Mouse (Mus musculus): ENCODE results near the gene Atp13a1. TPM values are rescaled to one million over a fixed set of nuclear protein-coding genes. Genes with fewer than 3 reads are reported as not detected.

Atp13a1 gene
- polyA plus RNA-seq, 1 experiment from 2014 or later, result 51.9 TPM

DNA sequence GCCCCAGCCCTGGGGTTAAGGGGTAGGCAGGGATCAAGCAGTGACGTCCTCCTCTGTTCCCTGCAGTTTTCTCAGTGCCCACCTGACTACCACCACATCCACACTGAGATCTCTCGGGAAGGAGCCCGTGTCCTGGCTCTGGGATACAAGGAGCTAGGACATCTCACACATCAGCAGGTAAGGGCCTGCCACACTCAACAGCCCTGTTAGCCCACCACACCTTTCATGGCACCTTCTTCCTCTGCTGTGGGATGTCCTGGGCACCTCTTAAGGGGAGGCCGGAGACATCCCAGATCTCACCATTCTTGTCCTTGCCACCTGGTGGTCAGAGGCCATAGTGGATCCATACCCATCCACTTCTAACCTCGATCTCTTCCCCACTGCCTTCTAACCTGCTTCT, 9.0 kb downstream of the Atp13a1 start:
- H3K36me3 ChIP-seq, result peaks cover 95% of the 10 kb centered on the region
- H3K27ac ChIP-seq (replicated peaks), result no peak overlapping the region
- no peak overlapping the region for H3K9ac ChIP-seq
- H3K27me3 ChIP-seq, result no peaks in the 10 kb centered on the region
- H3K4me3 ChIP-seq (replicated peaks), result no peak overlapping the region
- no peak for ATAC-seq (ENCODE audit: insufficient number of reproducible peaks, low FRiP score, low TSS enrichment, low read depth)
- WGBS, result 91% methylated on average over 5 of the region's 5 CpGs
- H3K9me3 ChIP-seq (replicated peaks), result no peaks in the 10 kb centered on the region
- H3K4me2 ChIP-seq (replicated peaks), result no peak overlapping the region
- no peaks in the 10 kb centered on the region for H3K4me1 ChIP-seq

DNA sequence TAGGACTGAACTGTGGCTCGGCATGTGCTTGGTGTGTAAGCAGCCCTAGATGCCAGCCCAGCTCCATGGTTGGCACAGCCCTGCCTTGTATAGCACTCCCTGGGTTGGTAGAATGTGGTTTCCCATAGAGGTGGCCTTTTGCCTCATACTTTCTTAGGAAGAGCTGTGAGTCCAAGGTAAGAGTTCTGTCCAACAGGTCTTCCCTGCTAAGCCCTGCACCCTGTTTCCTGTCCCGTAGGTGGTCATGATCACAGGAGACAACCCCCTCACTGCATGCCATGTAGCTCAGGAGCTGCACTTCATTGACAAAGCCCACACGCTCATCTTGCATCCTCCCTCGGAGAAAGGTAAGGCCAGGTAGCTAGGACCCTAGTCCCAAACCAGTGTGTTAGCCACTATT, 10.8 kb downstream of the Atp13a1 start:
- Histone ChIP-seq H3K27ac (replicated peaks) (no peak overlapping the region), H3K4me3 (replicated peaks) (no peak overlapping the region), H3K36me3 (peaks cover 96% of the 10 kb centered on the region), H3K4me2 (replicated peaks) (no peak overlapping the region), H3K4me1 (no peaks in the 10 kb centered on the region), H3K27me3 (no peaks in the 10 kb centered on the region), H3K9me3 (replicated peaks) (no peaks in the 10 kb centered on the region), H3K9ac (no peak overlapping the region)
- no peak for ATAC-seq (ENCODE audit: insufficient number of reproducible peaks, low FRiP score, low TSS enrichment, low read depth)
- 94% methylated on average over 4 of the region's 4 CpGs for WGBS

DNA sequence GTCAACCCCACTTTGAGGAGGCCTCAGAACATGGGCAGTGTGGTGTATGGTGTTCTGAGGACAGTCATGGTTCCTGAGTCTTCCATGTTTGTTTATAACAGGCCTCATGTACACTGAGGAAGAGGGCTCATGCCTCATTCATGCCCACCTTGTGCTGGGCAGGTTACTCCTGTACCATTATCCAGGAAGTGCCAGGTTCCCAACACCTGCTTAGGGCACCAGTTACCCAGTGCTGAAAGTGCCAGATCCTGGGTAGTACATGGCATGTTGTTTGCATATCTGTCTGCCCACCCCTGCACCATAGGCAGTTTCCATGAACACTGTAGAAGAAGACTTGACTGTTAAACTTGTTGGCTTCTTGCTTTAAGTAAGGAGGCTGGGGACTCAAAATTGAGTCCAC, 11.3 kb downstream of the Atp13a1 start:
- no peak for ATAC-seq (ENCODE audit: insufficient number of reproducible peaks, low FRiP score, low TSS enrichment, low read depth)
- Histone ChIP-seq H3K9ac (no peak overlapping the region), H3K4me2 (replicated peaks) (no peak overlapping the region), H3K4me3 (replicated peaks) (no peak overlapping the region), H3K4me1 (no peaks in the 10 kb centered on the region), H3K36me3 (peaks cover 96% of the 10 kb centered on the region), H3K9me3 (replicated peaks) (no peaks in the 10 kb centered on the region), H3K27ac (replicated peaks) (no peak overlapping the region), H3K27me3 (no peaks in the 10 kb centered on the region)

DNA sequence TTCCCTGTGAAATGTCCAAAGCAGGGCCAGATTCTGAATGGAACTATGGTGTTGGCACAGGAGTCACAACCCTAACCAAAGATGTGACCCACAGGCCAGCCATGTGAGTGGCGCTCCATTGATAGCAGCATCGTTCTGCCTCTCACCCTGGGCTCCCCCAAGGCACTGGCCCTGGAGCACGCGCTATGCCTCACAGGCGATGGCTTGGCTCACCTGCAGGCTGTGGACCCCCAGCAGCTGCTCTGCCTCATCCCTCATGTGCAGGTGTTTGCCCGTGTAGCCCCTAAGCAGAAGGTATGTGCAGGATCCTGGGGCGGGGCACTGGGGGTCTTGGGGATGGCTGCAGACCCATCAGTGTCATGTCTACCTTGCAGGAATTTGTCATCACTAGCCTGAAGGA, 12.4 kb downstream of the Atp13a1 start:
- Histone ChIP-seq H3K4me3 (replicated peaks) (no peak overlapping the region), H3K27me3 (no peaks in the 10 kb centered on the region), H3K9me3 (replicated peaks) (no peaks in the 10 kb centered on the region), H3K4me2 (replicated peaks) (no peak overlapping the region), H3K36me3 (peaks cover 94% of the 10 kb centered on the region), H3K4me1 (peaks cover 4% of the 10 kb centered on the region), H3K9ac (no peak overlapping the region), H3K27ac (replicated peaks) (no peak overlapping the region)
- ATAC-seq (ENCODE audit: insufficient number of reproducible peaks, low FRiP score, low TSS enrichment, low read depth), result no peak
- 94% methylated on average over 7 of the region's 7 CpGs for WGBS

DNA sequence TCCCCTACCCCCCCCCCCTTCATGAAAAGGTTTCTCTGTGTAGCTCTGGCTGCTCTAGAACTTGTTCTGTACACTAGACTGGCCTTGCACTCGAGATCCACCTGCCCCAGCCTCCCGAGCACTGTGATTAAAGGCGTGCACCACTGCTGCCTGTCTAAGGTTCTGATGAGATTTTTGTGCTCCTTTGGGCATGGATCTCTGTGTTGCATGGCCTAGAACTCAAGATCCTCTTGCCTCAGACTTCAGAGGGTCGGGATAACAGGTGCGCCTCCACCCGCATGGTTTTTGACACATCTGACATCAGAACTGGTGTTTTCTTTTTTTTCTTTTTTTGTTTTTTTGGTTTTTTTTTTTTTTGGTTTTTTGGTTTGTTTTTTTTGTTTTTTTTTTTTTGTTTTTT, 13.6 kb downstream of the Atp13a1 start:
- Histone ChIP-seq H3K9ac (no peak overlapping the region), H3K4me1 (peaks cover 13% of the 10 kb centered on the region), H3K4me3 (replicated peaks) (no peak overlapping the region), H3K9me3 (replicated peaks) (no peaks in the 10 kb centered on the region), H3K27me3 (no peaks in the 10 kb centered on the region), H3K36me3 (peaks cover 82% of the 10 kb centered on the region), H3K4me2 (replicated peaks) (no peak overlapping the region), H3K27ac (replicated peaks) (no peak overlapping the region)
- no peak for ATAC-seq (ENCODE audit: insufficient number of reproducible peaks, low FRiP score, low TSS enrichment, low read depth)
- 86% methylated on average over 6 of the region's 6 CpGs for WGBS

DNA sequence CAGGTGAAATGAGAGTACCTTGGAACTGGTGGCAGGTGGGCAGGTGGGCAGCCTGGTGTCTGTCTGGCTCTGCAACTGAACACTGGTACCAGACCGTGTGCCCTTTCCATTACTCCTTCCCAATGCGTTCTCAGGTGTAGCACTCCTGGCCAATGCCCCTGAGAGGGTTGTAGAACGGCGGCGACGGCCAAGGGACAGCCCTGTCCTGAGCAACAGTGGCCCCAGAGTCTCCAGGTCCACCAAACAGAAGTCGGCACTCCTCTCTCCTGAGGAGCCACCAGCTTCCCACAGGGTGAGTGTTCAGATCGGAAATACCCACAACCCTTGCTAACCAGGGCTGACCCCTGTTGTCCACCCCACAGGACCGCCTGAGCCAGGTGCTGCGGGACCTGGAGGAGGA, 14.1 kb downstream of the Atp13a1 start:
- 88% methylated on average over 10 of the region's 10 CpGs for WGBS
- no peak overlapping the region for H3K27ac ChIP-seq (replicated peaks)
- no peak overlapping the region for H3K9ac ChIP-seq
- peaks cover 13% of the 10 kb centered on the region for H3K4me1 ChIP-seq
- no peak overlapping the region for H3K4me2 ChIP-seq (replicated peaks)
- no peak overlapping the region for H3K4me3 ChIP-seq (replicated peaks)
- peaks cover 76% of the 10 kb centered on the region for H3K36me3 ChIP-seq
- no peak for ATAC-seq (ENCODE audit: insufficient number of reproducible peaks, low FRiP score, low TSS enrichment, low read depth)
- no peaks in the 10 kb centered on the region for H3K27me3 ChIP-seq
- H3K9me3 ChIP-seq (replicated peaks), result no peaks in the 10 kb centered on the region

DNA sequence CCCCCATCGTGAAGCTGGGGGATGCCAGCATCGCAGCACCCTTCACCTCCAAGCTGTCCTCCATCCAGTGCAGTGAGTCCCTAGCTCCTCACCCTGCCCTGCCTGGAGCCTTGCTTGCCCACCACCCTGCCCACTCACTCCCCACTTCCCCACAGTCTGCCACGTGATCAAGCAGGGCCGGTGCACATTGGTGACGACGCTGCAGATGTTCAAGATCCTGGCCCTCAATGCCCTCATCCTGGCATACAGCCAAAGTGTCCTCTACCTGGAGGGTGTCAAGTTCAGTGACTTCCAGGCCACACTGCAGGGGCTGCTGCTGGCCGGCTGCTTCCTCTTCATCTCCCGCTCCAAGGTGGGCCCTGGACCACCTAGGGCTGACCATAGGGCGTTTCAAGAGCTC, 14.5 kb downstream of the Atp13a1 start:
- Histone ChIP-seq H3K27ac (replicated peaks) (no peak overlapping the region), H3K9me3 (replicated peaks) (no peaks in the 10 kb centered on the region), H3K4me1 (peaks cover 13% of the 10 kb centered on the region), H3K4me2 (replicated peaks) (no peak overlapping the region), H3K27me3 (no peaks in the 10 kb centered on the region), H3K4me3 (replicated peaks) (no peak overlapping the region), H3K36me3 (peaks cover 72% of the 10 kb centered on the region), H3K9ac (no peak overlapping the region)
- no peak for ATAC-seq (ENCODE audit: insufficient number of reproducible peaks, low FRiP score, low TSS enrichment, low read depth)
- 92% methylated on average over 9 of the region's 9 CpGs for WGBS

DNA sequence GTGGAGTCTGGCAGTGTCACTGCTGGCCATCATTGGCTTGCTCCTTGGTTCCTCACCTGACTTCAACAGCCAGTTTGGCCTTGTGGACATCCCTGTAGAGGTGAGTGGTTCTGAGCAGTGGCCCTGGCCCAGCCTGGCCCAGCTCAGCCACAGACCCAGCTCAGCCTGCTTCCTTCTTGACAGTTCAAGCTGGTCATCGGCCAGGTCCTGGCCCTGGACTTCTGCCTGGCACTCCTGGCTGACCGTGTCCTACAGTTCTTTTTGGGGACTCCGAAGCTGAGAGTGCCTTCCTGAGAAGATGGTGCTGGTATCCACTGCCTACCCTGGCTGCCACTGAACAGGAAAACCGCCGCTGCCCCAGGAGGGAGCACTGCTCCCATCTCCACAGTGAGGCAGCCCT, 16.3 kb downstream of the Atp13a1 start:
- H3K4me2 ChIP-seq (replicated peaks), result no peak overlapping the region
- peaks cover 67% of the 10 kb centered on the region for H3K36me3 ChIP-seq
- no peaks in the 10 kb centered on the region for H3K9me3 ChIP-seq (replicated peaks)
- no peak overlapping the region for H3K9ac ChIP-seq
- H3K27me3 ChIP-seq, result no peaks in the 10 kb centered on the region
- no peak overlapping the region for H3K27ac ChIP-seq (replicated peaks)
- no peak for ATAC-seq (ENCODE audit: insufficient number of reproducible peaks, low FRiP score, low TSS enrichment, low read depth)
- H3K4me1 ChIP-seq, result peaks cover 13% of the 10 kb centered on the region
- H3K4me3 ChIP-seq (replicated peaks), result no peak overlapping the region
- 94% methylated on average over 5 of the region's 5 CpGs for WGBS

DNA sequence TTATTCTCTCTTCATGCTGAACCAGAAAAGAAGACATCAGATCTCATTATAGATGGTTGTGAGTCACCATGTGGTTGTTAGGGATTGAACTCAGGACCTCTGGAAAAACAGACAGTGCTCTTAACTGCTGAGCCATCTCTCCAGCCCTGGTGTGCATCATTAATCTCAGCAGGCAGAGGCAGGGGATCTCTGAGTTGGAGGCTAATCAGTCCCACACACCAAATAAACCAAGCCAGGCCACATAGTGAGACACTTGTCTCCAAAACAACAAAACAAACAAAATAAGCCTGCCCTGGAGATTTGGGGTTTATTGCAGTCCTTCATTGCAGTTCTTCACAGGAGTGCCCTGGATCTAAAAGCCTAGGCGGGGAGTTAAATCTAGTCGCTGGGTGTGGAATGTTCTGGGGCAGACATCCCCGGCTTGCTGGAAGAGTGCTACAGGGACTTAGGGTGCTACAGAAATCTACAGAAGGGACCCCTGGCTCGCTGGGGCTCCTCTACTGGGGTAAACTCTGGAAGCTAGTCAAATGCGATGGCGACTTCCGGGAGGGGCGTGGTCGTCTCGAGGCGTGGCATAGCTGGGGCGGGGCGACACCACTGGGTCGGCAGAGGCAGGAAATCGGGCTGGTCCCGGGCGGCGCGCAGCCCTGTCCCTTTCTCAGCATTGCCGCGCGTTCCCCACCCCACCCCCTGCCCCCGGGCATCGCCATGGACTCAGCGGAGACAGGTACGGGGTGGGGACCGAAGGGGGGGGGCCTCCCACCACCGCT, 17.3 kb downstream of the Atp13a1 start, which contains the start of gene Gmip:
Gmip (plus strand) TSS at position 586 of the 770 bp plus-strand sequence.
- H3K4me1 ChIP-seq, result peaks cover 13% of the 10 kb centered on the region
- H3K9me3 ChIP-seq (replicated peaks), result no peaks in the 10 kb centered on the region
- H3K9ac ChIP-seq, result peak within 1 kb of the TSS; percentile 15
- ATAC-seq (ENCODE audit: insufficient number of reproducible peaks, low FRiP score, low TSS enrichment, low read depth), result peak; percentile 61; the same call in 1 of the 2 replicates
- no peaks in the 10 kb centered on the region for H3K27me3 ChIP-seq
- peak within 1 kb of the TSS; percentile 54 for H3K4me3 ChIP-seq (replicated peaks)
- 5% methylated on average over 28 of the region's 28 CpGs for WGBS
- peak within 1 kb of the TSS; percentile 78 for H3K4me2 ChIP-seq (replicated peaks)
- peaks cover 57% of the 10 kb centered on the region for H3K36me3 ChIP-seq
- H3K27ac ChIP-seq (replicated peaks), result 0 out of 2 replicates have a peak within 1 kb of the TSS, but pooled peaks have one; percentile 30

DNA sequence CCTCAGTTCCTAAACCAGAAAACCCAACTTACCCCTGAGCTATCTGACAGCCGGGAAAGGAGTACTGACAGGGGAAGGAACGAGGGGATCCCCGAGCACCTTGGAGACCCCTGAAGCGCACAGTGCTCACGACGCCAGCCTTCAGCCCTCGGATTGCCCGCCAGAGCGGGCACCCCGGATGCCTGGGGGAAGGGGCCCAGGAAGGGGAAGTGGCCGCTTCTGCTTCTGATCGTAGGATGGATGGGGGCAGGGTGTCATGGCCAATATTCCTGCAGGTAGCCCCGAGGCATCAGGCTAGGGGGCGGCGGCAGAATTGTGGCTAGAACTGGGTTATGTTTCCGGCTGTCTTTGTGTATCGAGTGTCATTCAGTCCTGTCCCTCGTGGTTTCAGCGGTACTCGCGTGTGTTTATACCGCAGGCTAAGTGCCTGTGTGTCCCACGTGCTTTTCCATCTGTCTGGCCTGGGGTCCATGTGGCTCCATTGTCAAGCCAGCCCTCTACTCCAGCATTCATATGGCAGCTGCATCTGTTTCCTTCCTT, 18.0 kb downstream of the Atp13a1 start:
- ATAC-seq (ENCODE audit: insufficient number of reproducible peaks, low FRiP score, low TSS enrichment, low read depth), result peak; percentile 46; the same call in 1 of the 2 replicates

DNA sequence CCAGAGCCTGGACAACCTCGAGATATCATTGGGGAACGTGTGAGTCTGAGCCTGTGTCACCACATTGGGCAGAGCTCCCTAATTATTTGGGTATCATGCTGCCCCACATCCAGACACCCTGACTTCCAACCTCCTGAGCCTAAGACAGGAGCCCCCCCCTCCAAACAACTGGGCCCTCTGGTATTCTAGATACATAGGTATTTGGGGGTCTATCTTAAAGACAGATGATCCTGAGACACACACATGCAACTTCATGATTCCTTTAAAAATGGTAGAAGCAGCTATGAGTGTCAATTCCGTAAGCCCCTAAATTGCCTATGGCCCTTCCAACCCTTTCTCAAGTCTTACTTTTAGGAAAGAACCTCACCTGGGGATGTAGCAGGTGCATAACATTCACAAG, 18.9 kb downstream of the Atp13a1 start:
- ATAC-seq (ENCODE audit: insufficient number of reproducible peaks, low FRiP score, low TSS enrichment, low read depth), result no peak
- WGBS, result 53% methylated on average over 3 of the region's 3 CpGs
- H3K4me2 ChIP-seq (replicated peaks), result no peak overlapping the region

More for the DNA sequence above, 18.0 kb downstream of the Atp13a1 start:
- Histone ChIP-seq H3K27ac (replicated peaks) (0 out of 2 replicates have a peak overlapping the region, but pooled peaks have one; percentile 28), H3K4me2 (replicated peaks) (peak overlapping the region; percentile 78), H3K9me3 (replicated peaks) (no peaks in the 10 kb centered on the region), H3K4me1 (peaks cover 13% of the 10 kb centered on the region), H3K27me3 (no peaks in the 10 kb centered on the region), H3K9ac (peak overlapping the region; percentile 15), H3K36me3 (peaks cover 55% of the 10 kb centered on the region), H3K4me3 (replicated peaks) (peak overlapping the region; percentile 54)
- 0% methylated on average over 23 of the region's 23 CpGs for WGBS

More for the DNA sequence above, 18.9 kb downstream of the Atp13a1 start:
- Histone ChIP-seq H3K9me3 (replicated peaks) (no peaks in the 10 kb centered on the region), H3K27ac (replicated peaks) (no peak overlapping the region), H3K4me1 (peaks cover 13% of the 10 kb centered on the region), H3K27me3 (no peaks in the 10 kb centered on the region), H3K9ac (no peak overlapping the region), H3K36me3 (peaks cover 54% of the 10 kb centered on the region), H3K4me3 (replicated peaks) (no peak overlapping the region)
